Comparison of ENCODE assay signal across 10 mouse cellular contexts in genomic region chr14:76686762-76687453, GRCm38 (mm10).
A peak's percentile ranks its signal among the peaks of the same experiment; 100 is the strongest.
DNase-seq lines count a peak whose midpoint lies in the region; ATAC-seq and TF ChIP-seq lines count a peak whose summit lies in the region.
"Had no signal": no experiment of that assay in that cellular context is flagged by ENCODE, and none has a peak within 500 bp of the region (broad histone marks: within the 10 kb centered on the region; RNA-seq: fewer than 3 reads in every experiment).

No protein-coding gene starts in this region.

- H3K9me3 ChIP-seq in heart, embryonic 10.5 days: no peaks in the 10 kb centered on the region
- H3K9me3 ChIP-seq in limb, embryonic 13.5 days: no peaks in the 10 kb centered on the region
- H3K9me3 ChIP-seq: embryonic facial prominence, embryonic 13.5 days had no signal

- no peaks in the 10 kb centered on the region for H3K27me3 ChIP-seq in heart, embryonic 10.5 days (ENCODE audit: insufficient read depth, poor library complexity, severe bottlenecking)
- no peaks in the 10 kb centered on the region for H3K27me3 ChIP-seq in heart, adult 2 months (ENCODE audit: control insufficient read depth, insufficient read depth, low read length)
- H3K27me3 ChIP-seq in limb, embryonic 13.5 days: no peaks in the 10 kb centered on the region
- H3K27me3 ChIP-seq: embryonic facial prominence, embryonic 13.5 days had no signal

- TF ChIP-seq EP300 in heart, adult 2 months (IDR thresholded peaks at IDR 0.05; ENCODE audit: insufficient read depth, low read depth, low read length): no peak

- WGBS in heart, embryonic 10.5 days: 55% methylated on average over 9 of the region's 9 CpGs
- WGBS in heart, adult 2 months: 80% methylated on average over 9 of the region's 9 CpGs
- WGBS in limb, embryonic 13.5 days: 29% methylated on average over 9 of the region's 9 CpGs

- peak; percentile 29; the same call in 1 of the 2 replicates for ATAC-seq in limb, embryonic 13.5 days (ENCODE audit: low FRiP score, low read depth)

- no peak for DNase-seq in heart, embryonic 10.5 days (ENCODE audit: low spot score)
- no peak for DNase-seq in heart, adult 2 months
- DNase-seq in thymus, postnatal 25 days: peak; percentile 36
- DNase-seq in thymus, postnatal 0 days (ENCODE audit: low spot score): no peak
- no peak for DNase-seq in cerebellum, adult 9-11 months
- DNase-seq in urinary bladder, adult 18-20 months (ENCODE audit: low spot score in 2 of 2): no peak
- no peak for DNase-seq in urinary bladder, adult 2 months (ENCODE audit: low spot score)
- DNase-seq: gastrocnemius, adult 2 months had no signal

- peaks cover 35% of the 10 kb centered on the region for H3K4me1 ChIP-seq in heart, embryonic 10.5 days
- H3K4me1 ChIP-seq in heart, adult 2 months (ENCODE audit: control insufficient read depth, insufficient read depth, low read length): peaks cover 4% of the 10 kb centered on the region
- H3K4me1 ChIP-seq in limb, embryonic 13.5 days: peaks cover 57% of the 10 kb centered on the region

- H3K27ac ChIP-seq in heart, embryonic 10.5 days: peak overlapping the region; percentile 77; the same call in 1 of the 2 replicates
- H3K27ac ChIP-seq in heart, adult 2 months: no peak overlapping the region
- H3K27ac ChIP-seq in limb, embryonic 13.5 days: no peak overlapping the region
- H3K27ac ChIP-seq: gastrocnemius, adult 2 months had no signal

- TF ChIP-seq POLR2A in heart, adult 2 months (IDR thresholded peaks at IDR 0.05; ENCODE audit: insufficient read depth, low read depth, low read length): no peak

- no peaks in the 10 kb centered on the region for H3K79me2 ChIP-seq in heart, adult 2 months (replicated peaks; ENCODE audit: control insufficient read depth, insufficient read depth, low read length)

- H3K36me3 ChIP-seq in heart, embryonic 10.5 days: no peaks in the 10 kb centered on the region
- H3K36me3 ChIP-seq in heart, adult 2 months (ENCODE audit: control insufficient read depth, insufficient read depth, low read length): no peaks in the 10 kb centered on the region
- no peaks in the 10 kb centered on the region for H3K36me3 ChIP-seq in limb, embryonic 13.5 days
- H3K36me3 ChIP-seq: embryonic facial prominence, embryonic 13.5 days had no signal

- no peak overlapping the region for H3K9ac ChIP-seq in heart, adult 2 months (ENCODE audit: low read depth, low read length)
- no peak overlapping the region for H3K9ac ChIP-seq in limb, embryonic 13.5 days
- H3K9ac ChIP-seq: embryonic facial prominence, embryonic 13.5 days had no signal

- no peak overlapping the region for H3K4me2 ChIP-seq in limb, embryonic 13.5 days (replicated peaks)
- H3K4me2 ChIP-seq: embryonic facial prominence, embryonic 13.5 days had no signal

- no peak for TF ChIP-seq CTCF in heart, adult 2 months (IDR thresholded peaks at IDR 0.05)

- intact Hi-C loops in heart, adult 2 months (cut with DNase I): no loop called here

- no peak overlapping the region for H3K4me3 ChIP-seq in heart, embryonic 10.5 days
- no peak overlapping the region for H3K4me3 ChIP-seq in heart, adult 2 months
- H3K4me3 ChIP-seq in limb, embryonic 13.5 days: no peak overlapping the region
- H3K4me3 ChIP-seq: embryonic facial prominence, embryonic 13.5 days; gastrocnemius, adult 2 months had no signal
